Mouse (Mus musculus) CH12.LX (cell line): ENCODE results near the gene Cdcp1. TPM values are rescaled to one million over a fixed set of nuclear protein-coding genes. Genes with fewer than 3 reads are reported as not detected.

ENCODE experiments used
- DNase-seq: peaks from one replicate; pipeline ENCODE4 v3.0.0-alpha.2; 2013; ENCODE audit errors: extremely low read depth
- H3K27ac ChIP-seq: 2 replicates; pipeline ENCODE4 v1.5.1; 2012; ENCODE audit warnings: low read depth, mild to moderate bottlenecking, control low read depth, moderate library complexity; ENCODE audit not compliant: insufficient read depth
- H3K27me3 ChIP-seq: replicated peaks from 2 replicates; pipeline ENCODE3; 2012; ENCODE audit warnings: inconsistent platforms
- H3K36me3 ChIP-seq, 2 experiments: replicated peaks in 1 of 2; 2 replicates each; pipeline versions ENCODE3 to v1.6.1; 2012; ENCODE audit warnings: inconsistent platforms in 1 of 2, low read length in 1 of 2, mild to moderate bottlenecking in 1 of 2, mixed read lengths in 1 of 2, moderate library complexity in 1 of 2; ENCODE audit not compliant: control insufficient read depth in 1 of 2, insufficient read depth in 1 of 2
- H3K4me1 ChIP-seq, 2 experiments: 2 replicates each; pipeline ENCODE4 v1.6.1; 2012; ENCODE audit warnings: inconsistent platforms in 1 of 2, moderate library complexity in 1 of 2; ENCODE audit not compliant: insufficient read depth in 2 of 2, control insufficient read depth in 1 of 2
- H3K4me2 ChIP-seq: 2 replicates; pipeline ENCODE4 v1.6.1; 2012; ENCODE audit warnings: low read depth, mild to moderate bottlenecking, control low read depth; ENCODE audit not compliant: poor library complexity, insufficient read depth, severe bottlenecking
- H3K4me3 ChIP-seq, 3 experiments: fragments of 150-350 bp in 1 of 3; sonication (generic) in 1 of 3; replicated peaks in 1 of 3; 2 replicates each; pipeline versions ENCODE3 to v1.5.1; 2011 to 2012; ENCODE audit warnings: low read depth in 2 of 3, low read length in 2 of 3, mild to moderate bottlenecking in 2 of 3, moderate library complexity in 2 of 3, control low read depth in 1 of 3, improper control_type of control experiment in 1 of 3, inconsistent platforms in 1 of 3, mixed read lengths in 1 of 3; ENCODE audit not compliant: poor library complexity in 1 of 3
- H3K79me2 ChIP-seq: replicated peaks from 2 replicates; pipeline ENCODE4 v1.6.1; 2012; ENCODE audit warnings: mild to moderate bottlenecking, moderate library complexity; ENCODE audit not compliant: control insufficient read depth, poor library complexity, insufficient read depth, severe bottlenecking; ENCODE audit errors: extremely low read depth
- H3K9ac ChIP-seq: 2 replicates; pipeline ENCODE4 v1.6.1; 2012; ENCODE audit warnings: low read depth, mild to moderate bottlenecking, control low read depth, moderate library complexity; ENCODE audit not compliant: insufficient read depth
- H3K9me3 ChIP-seq: replicated peaks from 2 replicates; pipeline ENCODE3; 2012; ENCODE audit warnings: low read length, inconsistent platforms, mixed read lengths
- BHLHE40 ChIP-seq: IDR thresholded peaks from 2 replicates; pipeline ENCODE4 v1.6.1; 2011; ENCODE audit warnings: mild to moderate bottlenecking, low read depth, low read length, improper control_type of control experiment
- CHD2 ChIP-seq: IDR thresholded peaks from 2 replicates; pipeline ENCODE4 v1.6.1; 2011; ENCODE audit warnings: low read length, improper control_type of control experiment
- E2F4 ChIP-seq: IDR thresholded peaks from 2 replicates; pipeline ENCODE4 v1.6.1; 2011; ENCODE audit warnings: low read depth, low read length, improper control_type of control experiment; ENCODE audit not compliant: insufficient replicate concordance
- ELF1 ChIP-seq: IDR thresholded peaks from 2 replicates; pipeline ENCODE4 v1.6.1; 2014; ENCODE audit warnings: low read depth, mild to moderate bottlenecking, inconsistent platforms, low read length, improper control_type of control experiment
- EP300 ChIP-seq: IDR thresholded peaks from 2 replicates; pipeline ENCODE4 v1.6.1; 2011; ENCODE audit warnings: low read length, improper control_type of control experiment
- ETS1 ChIP-seq: conservative IDR thresholded peaks from 2 replicates; pipeline ENCODE4 v1.6.1; 2012; ENCODE audit warnings: low read depth, mild to moderate bottlenecking, inconsistent platforms, low read length, improper control_type of control experiment, moderate library complexity
- IRF4 ChIP-seq: IDR thresholded peaks from 2 replicates; pipeline ENCODE4 v1.6.1; 2014; ENCODE audit warnings: low read depth, mild to moderate bottlenecking, inconsistent platforms, low read length, improper control_type of control experiment
- JUN ChIP-seq: IDR thresholded peaks from 2 replicates; pipeline ENCODE4 v1.6.1; 2011; ENCODE audit warnings: low read depth, mild to moderate bottlenecking, low read length, improper control_type of control experiment, moderate library complexity; ENCODE audit not compliant: insufficient read depth
- KAT2A ChIP-seq: IDR thresholded peaks from 2 replicates; pipeline ENCODE4 v1.6.1; 2012; ENCODE audit warnings: low read length, improper control_type of control experiment, inconsistent platforms; ENCODE audit not compliant: insufficient replicate concordance
- MEF2A ChIP-seq: IDR thresholded peaks from 2 replicates; pipeline ENCODE4 v1.6.1; 2014; ENCODE audit warnings: low read depth, mild to moderate bottlenecking, inconsistent platforms, low read length, improper control_type of control experiment, borderline replicate concordance
- MXI1 ChIP-seq: IDR thresholded peaks from 2 replicates; pipeline ENCODE4 v1.6.1; 2011; ENCODE audit warnings: mild to moderate bottlenecking, low read depth, low read length, improper control_type of control experiment
- NRF1 ChIP-seq: IDR thresholded peaks from 2 replicates; pipeline ENCODE4 v1.6.1; 2014; ENCODE audit warnings: low read depth, mild to moderate bottlenecking, inconsistent platforms, low read length, improper control_type of control experiment, moderate library complexity
- PAX5 ChIP-seq: IDR thresholded peaks from 2 replicates; pipeline ENCODE4 v1.6.1; 2012; ENCODE audit warnings: low read length, inconsistent platforms, mixed read lengths
- RAD21 ChIP-seq: IDR thresholded peaks from 2 replicates; pipeline ENCODE4 v1.6.1; 2011; ENCODE audit warnings: low read depth, mild to moderate bottlenecking, low read length, improper control_type of control experiment, moderate library complexity
- TCF12 ChIP-seq: IDR thresholded peaks from 2 replicates; pipeline ENCODE4 v1.6.1; 2014; ENCODE audit warnings: low read depth, mild to moderate bottlenecking, inconsistent platforms, low read length, improper control_type of control experiment
- ZNF384 ChIP-seq: IDR thresholded peaks from 2 replicates; pipeline ENCODE4 v1.6.1; 2012; ENCODE audit warnings: low read depth, low read length, improper control_type of control experiment, inconsistent platforms
- dilution Hi-C: fragments of 300-500 bp; cut with MboI; formaldehyde crosslinking; loops from 2 replicates; pipeline ENCODE4 v1.14.3; 2020; ENCODE audit warnings: low sequenced_read_pairs; ENCODE audit not compliant: extremely low pct_unique_long_range_greater_than_20kb, extremely low pct_ligation_motif_present
- in situ Hi-C: fragments of 300-500 bp; cut with MboI; formaldehyde crosslinking; loops from 3 replicates; pipeline ENCODE4 v1.14.3; 2019; ENCODE audit warnings: low sequenced_read_pairs, low pct_ligation_motif_present, low pct_unique_long_range_greater_than_20kb, mixed read lengths
- polyA plus RNA-seq: library from polyadenylated mRNA; unstranded; fragments of >175 nt; gene quantifications from 2 replicates; pipeline ENCODE4 v1.2.1, GENCODE M21; 2012; ENCODE audit warnings: low read depth; ENCODE audit not compliant: insufficient read length
- total RNA-seq, 2 experiments: library from RNA; depleted of rRNA; stranded (reverse); fragments of 300-350 nt in 1 of 2; fragments of >200 nt in 1 of 2; gene quantifications; 2 replicates each; pipeline ENCODE4 v1.2.3; 2012 to 2014

The Cdcp1 gene
- total and polyA plus RNA-seq, 3 experiments: 3.1 to 5.9 (median 3.6) TPM

DNA sequence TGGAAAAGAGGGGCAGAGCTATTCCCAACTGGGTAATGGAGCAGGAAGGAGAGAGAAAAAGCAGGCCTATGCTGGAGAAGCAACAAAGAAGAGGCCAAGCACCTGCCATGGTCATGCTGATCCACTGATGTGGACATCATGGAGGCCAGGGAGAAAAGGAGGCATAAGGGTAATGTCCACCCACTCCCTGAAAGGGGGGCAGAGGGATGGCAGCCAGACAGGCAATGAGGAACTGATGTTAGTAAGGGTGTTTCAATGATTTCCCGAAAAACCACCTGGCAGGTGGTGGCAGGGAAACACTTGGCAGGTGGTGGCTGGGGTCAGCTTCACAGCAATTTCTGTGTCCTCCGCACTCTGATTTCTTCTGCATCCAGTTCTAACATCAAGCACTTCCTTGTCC, 24.9 kb upstream of the Cdcp1 start:
- TF ChIP-seq TCF12 (peak; percentile 24; the same call in 1 of the 2 replicates), ELF1 (no peak), BHLHE40 (no peak)
- in situ Hi-C loops (no loop called here), dilution Hi-C loops (no loop called here)
- Histone ChIP-seq H3K4me2 (no peak overlapping the region), H3K79me2 (no peaks in the 10 kb centered on the region), H3K4me3 (no peak overlapping the region), H3K27ac (no peak overlapping the region; the same call in 1 of the 2 replicates), H3K9ac (no peak overlapping the region), H3K36me3 (no peaks in the 10 kb centered on the region), H3K4me1 (peaks cover 33 to 61% of the 10 kb centered on the region in 2 experiments), H3K9me3 (peaks cover 3% of the 10 kb centered on the region), H3K27me3 (no peaks in the 10 kb centered on the region)
- no peak for DNase-seq

DNA sequence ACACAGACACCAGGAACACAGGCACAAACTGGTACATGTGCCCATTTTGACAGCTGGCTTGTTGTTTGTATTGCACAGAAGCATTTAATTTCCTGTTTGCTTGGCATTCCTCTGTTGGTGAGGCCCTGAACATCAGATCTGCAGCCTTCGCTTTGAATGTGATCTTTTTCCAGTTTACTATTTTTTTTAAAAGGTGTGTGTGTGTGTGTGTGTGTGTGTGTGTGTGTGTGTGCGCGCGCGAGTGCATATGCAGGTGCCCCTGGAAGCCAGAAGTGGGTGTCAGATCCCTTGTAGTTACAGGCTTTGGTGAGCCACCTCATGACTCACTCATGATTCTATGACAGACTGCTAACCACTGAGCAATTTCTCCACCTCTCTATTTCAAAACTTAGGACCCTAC, 24.4 kb upstream of the Cdcp1 start:
- Histone ChIP-seq H3K27ac (no peak overlapping the region), H3K27me3 (no peaks in the 10 kb centered on the region), H3K4me3 (no peak overlapping the region), H3K9ac (no peak overlapping the region), H3K36me3 (no peaks in the 10 kb centered on the region), H3K9me3 (peaks cover 3% of the 10 kb centered on the region), H3K79me2 (no peaks in the 10 kb centered on the region), H3K4me1 (peaks cover 37 to 66% of the 10 kb centered on the region in 2 experiments), H3K4me2 (no peak overlapping the region; the same call in 1 of the 2 replicates)
- TF ChIP-seq ZNF384: peak; percentile 64
- no peak for TF ChIP-seq MEF2A
- TF ChIP-seq ETS1: no peak
- in situ Hi-C loops (no loop called here), dilution Hi-C loops (no loop called here)
- no peak for DNase-seq

- H3K36me3 ChIP-seq: no peaks in the 10 kb centered on the region
- no peaks in the 10 kb centered on the region for H3K27me3 ChIP-seq
- peak overlapping the region; percentile 22 for H3K4me2 ChIP-seq
- no peak overlapping the region for H3K9ac ChIP-seq
- in situ Hi-C loops (no loop called here), dilution Hi-C loops (no loop called here)
- no peak for DNase-seq
- no peaks in the 10 kb centered on the region for H3K79me2 ChIP-seq
- TF ChIP-seq IRF4 (peak; percentile 45; the same call in 1 of the 2 replicates), NRF1 (no peak), EP300 (peak; percentile 32; the same call in 1 of the 2 replicates), JUN (no peak), ETS1 (peak; percentile 49), MXI1 (no peak), RAD21 (no peak), PAX5 (no peak), KAT2A (no peak), CHD2 (no peak), TCF12 (0 out of 2 replicates have a peak, but pooled peaks have one; percentile 37), ELF1 (no peak), BHLHE40 (peak; percentile 35; the same call in 1 of the 2 replicates), E2F4 (no peak)
- no peak overlapping the region for H3K4me3 ChIP-seq
- H3K4me1 ChIP-seq: peaks cover 37 to 69% of the 10 kb centered on the region in 2 experiments
- peaks cover 3% of the 10 kb centered on the region for H3K9me3 ChIP-seq
- peak overlapping the region; percentile 23; the same call in 1 of the 2 replicates for H3K27ac ChIP-seq
Observed at GRCm38 (mm10) chr9:123239651-123240050, 23.8 kb upstream of the Cdcp1 start.
